Mouse (Mus musculus) forebrain, embryonic 10.5 days (tissue): ENCODE results near the gene Nova1. TPM values are rescaled to one million over a fixed set of nuclear protein-coding genes. Genes with fewer than 3 reads are reported as not detected.

Experiments used
- DNase-seq: peaks from one replicate; pipeline ENCODE4 v3.0.0-alpha.2; 2017; ENCODE audit warnings: low spot score; ENCODE audit errors: extremely low spot score
- H3K27ac ChIP-seq: fragments of 300-500 bp; sonication (generic); 2 replicates; pipeline ENCODE4 v1.5.1; 2016; ENCODE audit warnings: mild to moderate bottlenecking
- H3K27me3 ChIP-seq: fragments of 300-500 bp; sonication (generic); 2 replicates; pipeline ENCODE4 v1.6.1; 2016; ENCODE audit warnings: mild to moderate bottlenecking; ENCODE audit not compliant: poor library complexity, severe bottlenecking
- H3K36me3 ChIP-seq: fragments of 300-500 bp; sonication (generic); replicated peaks from 2 replicates; pipeline ENCODE4 v1.6.1; 2016; ENCODE audit warnings: mild to moderate bottlenecking, moderate library complexity
- H3K4me1 ChIP-seq: fragments of 300-500 bp; sonication (generic); 2 replicates; pipeline ENCODE4 v1.6.1; 2016
- H3K4me3 ChIP-seq: fragments of 300-500 bp; sonication (generic); 2 replicates; pipeline ENCODE4 v1.5.1; 2016; ENCODE audit warnings: mild to moderate bottlenecking, moderate library complexity
- H3K9me3 ChIP-seq: fragments of 300-500 bp; sonication (generic); 2 replicates; pipeline ENCODE4 v1.6.1; 2016; ENCODE audit warnings: mild to moderate bottlenecking, moderate library complexity
- WGBS: fragments of 180-500 bp; shearing (Covaris S2); methylation state at CpG from one replicate; pipeline ENCODE4 v1.1.7; 2016; 5-methylcytosine and 5-hydroxymethylcytosine counted together
- polyA plus RNA-seq: library from polyadenylated mRNA; unstranded; fragments of >200 nt; fragmentation: Nextera tagmentation; extraction: Ambion mirVana; gene quantifications from 2 replicates; pipeline ENCODE4 v1.2.1, GENCODE M21; 2016

Gene Nova1
- polyA plus RNA-seq, 1 experiment from 2014 or later: 9.7 TPM

DNA sequence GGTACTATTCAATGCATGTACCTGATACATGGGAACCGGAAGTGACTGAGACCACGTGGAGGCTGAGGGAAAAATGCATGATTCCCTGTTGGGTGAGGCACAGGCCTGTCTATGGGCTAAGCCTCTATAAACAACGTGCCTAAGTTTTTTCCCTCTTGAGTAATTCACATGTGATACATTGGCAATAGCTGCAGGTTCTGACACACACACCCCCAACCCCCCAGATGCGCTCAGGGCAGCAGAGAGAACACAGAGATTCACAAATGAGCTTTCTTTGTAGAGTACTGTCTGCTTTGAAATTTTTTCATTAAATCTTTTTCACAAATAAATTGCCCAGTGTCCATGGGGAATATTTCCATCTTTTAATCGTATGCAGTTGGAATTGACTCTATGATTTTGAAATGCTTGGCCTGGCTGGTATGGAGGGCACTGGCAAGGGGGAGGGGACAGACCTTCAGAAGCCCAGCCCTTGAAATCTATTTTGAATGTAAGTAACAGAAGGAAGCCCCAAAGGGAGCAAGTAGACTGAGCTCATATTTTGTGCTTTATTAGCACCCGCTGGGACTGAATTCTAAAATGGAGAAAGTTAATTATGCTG lies 173.3 kb downstream of the Nova1 start:
- DNase-seq: no peak
- no peaks in the 10 kb centered on the region for H3K36me3 ChIP-seq
- no peaks in the 10 kb centered on the region for H3K9me3 ChIP-seq
- H3K27me3 ChIP-seq: no peaks in the 10 kb centered on the region
- 87% methylated on average over 6 of the region's 6 CpGs for WGBS
- no peaks in the 10 kb centered on the region for H3K4me1 ChIP-seq
- H3K27ac ChIP-seq: no peak overlapping the region
- no peak overlapping the region for H3K4me3 ChIP-seq
